Mouse (Mus musculus): ENCODE results near the gene Phyh. TPM values are rescaled to one million over a fixed set of nuclear protein-coding genes. Genes with fewer than 3 reads are reported as not detected.

Gene Phyh
- total RNA-seq, 2 experiments from 2014 or later, result 713 to 718 TPM

- no peak for DNase-seq (ENCODE audit: low spot score)
These were observed 68.8 kb downstream of the Phyh start for GRCm38 (mm10) chr2:4987388-4988180.

More at GRCm38 (mm10) chr2:4987388-4988180, 68.8 kb downstream of the Phyh start:
- intact Hi-C loops (cut with DNase I), result no loop called here

Other genes starting within 250 kb of the Phyh start
- 1 to 10 TPM; 5.4 to 5.6 TPM for gene Bend7, start 201.2 kb upstream of the Phyh start, total RNA-seq (2021)
- 10 to 100 TPM; 14.0 to 16.8 TPM for gene Sephs1, start 37.5 kb upstream of the Phyh start, total RNA-seq (2021)
- under 1 TPM; 0.70 to 0.78 TPM for gene Ucma, start 57.1 kb downstream of the Phyh start, total RNA-seq (2021)
- under 1 TPM; 0.57 to 0.59 TPM for gene Mcm10, start 93.8 kb downstream of the Phyh start, total RNA-seq (2021)
- 10 to 100 TPM; 52.6 to 63.8 TPM for gene Optn, start 145.0 kb downstream of the Phyh start, total RNA-seq (2021)
- gene Ccdc3, start 218.8 kb downstream of the Phyh start, total RNA-seq (2021), result 1 to 10 TPM; 2.9 to 4.5 TPM

Measured in heart, postnatal 25 days (tissue).